Mouse (Mus musculus) embryonic facial prominence, embryonic 10.5 days (tissue): ENCODE measurements at regions not wholly inside any gene's neighbourhood (a gene's known extent, or its start where the extent isn't known, plus 50 kb on each side); places are given as distances from the start of the nearest gene placed in this dataset.

ENCODE experiments used
- DNase-seq: peaks from one replicate; pipeline ENCODE4 v3.0.0-alpha.2; 2017; ENCODE audit warnings: low spot score
- H3K27ac ChIP-seq: fragments of 300-500 bp; sonication (generic); replicated peaks from 2 replicates; pipeline ENCODE4 v1.5.1; 2016; ENCODE audit warnings: mild to moderate bottlenecking
- H3K27me3 ChIP-seq: fragments of 300-500 bp; sonication (generic); replicated peaks from 2 replicates; pipeline ENCODE4 v1.6.1; 2016; ENCODE audit warnings: low read depth, mild to moderate bottlenecking; ENCODE audit not compliant: poor library complexity, severe bottlenecking
- H3K36me3 ChIP-seq: fragments of 300-500 bp; sonication (generic); replicated peaks from 2 replicates; pipeline ENCODE4 v1.6.1; 2016; ENCODE audit warnings: mild to moderate bottlenecking, moderate library complexity
- H3K4me1 ChIP-seq: fragments of 300-500 bp; sonication (generic); 2 replicates; pipeline ENCODE4 v1.6.1; 2016
- H3K4me3 ChIP-seq: fragments of 300-500 bp; sonication (generic); 2 replicates; pipeline ENCODE4 v1.5.1; 2016; ENCODE audit warnings: mild to moderate bottlenecking, moderate library complexity
- H3K9me3 ChIP-seq: fragments of 300-500 bp; sonication (generic); 2 replicates; pipeline ENCODE4 v1.6.1; 2016; ENCODE audit warnings: mild to moderate bottlenecking
- WGBS: fragments of 180-500 bp; shearing (Covaris S2); methylation state at CpG from one replicate; pipeline ENCODE4 v1.1.7; 2016; 5-methylcytosine and 5-hydroxymethylcytosine counted together

DNA sequence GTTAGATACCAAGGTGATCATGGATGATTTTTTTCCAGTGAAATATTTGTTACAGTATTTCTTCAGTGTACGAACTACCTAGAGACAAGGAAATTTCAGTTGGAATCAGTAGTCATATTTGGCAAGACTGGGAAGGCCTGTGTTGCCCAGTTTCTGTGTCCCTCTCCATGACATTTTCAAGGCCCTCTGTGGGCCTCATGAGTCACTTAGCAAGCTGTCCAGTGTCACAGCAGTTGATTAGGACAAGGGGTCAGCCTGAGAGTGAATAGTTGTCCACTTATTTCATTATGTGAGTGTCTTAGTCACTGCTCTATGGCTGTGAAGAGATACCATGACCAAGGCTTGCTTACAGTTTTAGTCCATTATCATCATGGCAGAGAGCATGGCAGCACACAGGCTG, 71.5 kb upstream of the Nrsn1 start:
- Histone ChIP-seq H3K27ac (no peak overlapping the region), H3K4me1 (no peaks in the 10 kb centered on the region), H3K36me3 (no peaks in the 10 kb centered on the region), H3K27me3 (no peaks in the 10 kb centered on the region), H3K9me3 (no peaks in the 10 kb centered on the region), H3K4me3 (no peak overlapping the region)
- no peak for DNase-seq
- 85% methylated on average over 1 of the region's 1 CpGs for WGBS

DNA sequence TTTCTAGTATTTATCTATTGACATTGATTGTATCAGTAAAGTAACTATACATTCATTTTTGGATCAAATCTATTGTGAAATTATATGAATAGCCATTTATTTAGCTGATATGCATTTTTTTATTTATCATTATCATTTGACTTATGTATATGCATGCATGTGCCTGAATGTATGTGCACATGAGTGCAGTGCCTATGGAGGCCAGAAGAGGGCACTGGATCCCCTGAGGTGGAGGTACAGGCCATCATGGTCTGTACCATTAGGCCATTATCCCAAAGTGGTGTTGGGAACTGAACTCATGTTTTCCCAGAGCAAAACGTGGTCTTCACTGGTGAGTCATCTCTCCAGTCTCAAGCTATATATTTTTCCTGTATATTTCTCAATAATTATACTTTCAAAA, 63.5 kb upstream of the Nrsn1 start:
- 85% methylated on average over 1 of the region's 1 CpGs for WGBS
- H3K27ac ChIP-seq: no peak overlapping the region
- no peaks in the 10 kb centered on the region for H3K9me3 ChIP-seq
- H3K4me1 ChIP-seq: no peaks in the 10 kb centered on the region
- DNase-seq: no peak
- no peak overlapping the region for H3K4me3 ChIP-seq
- H3K36me3 ChIP-seq: no peaks in the 10 kb centered on the region
- no peaks in the 10 kb centered on the region for H3K27me3 ChIP-seq
